Mouse (Mus musculus): ENCODE results near the gene Cort.

GRCm38 (mm10) chr4:149150721-149151120 lies 24.2 kb upstream of the Cort start:
- no peak for TF ChIP-seq EP300 (IDR thresholded peaks at IDR 0.05; ENCODE audit: insufficient read depth, low read depth, low read length)
- TF ChIP-seq POLR2A (IDR thresholded peaks at IDR 0.05; ENCODE audit: insufficient read depth, low read depth, low read length), result no peak
- no peak for TF ChIP-seq CTCF (IDR thresholded peaks at IDR 0.05)

Data from heart, adult 2 months (tissue).